ENCODE assay signal across 8 mouse cellular contexts in the genomic region with DNA sequence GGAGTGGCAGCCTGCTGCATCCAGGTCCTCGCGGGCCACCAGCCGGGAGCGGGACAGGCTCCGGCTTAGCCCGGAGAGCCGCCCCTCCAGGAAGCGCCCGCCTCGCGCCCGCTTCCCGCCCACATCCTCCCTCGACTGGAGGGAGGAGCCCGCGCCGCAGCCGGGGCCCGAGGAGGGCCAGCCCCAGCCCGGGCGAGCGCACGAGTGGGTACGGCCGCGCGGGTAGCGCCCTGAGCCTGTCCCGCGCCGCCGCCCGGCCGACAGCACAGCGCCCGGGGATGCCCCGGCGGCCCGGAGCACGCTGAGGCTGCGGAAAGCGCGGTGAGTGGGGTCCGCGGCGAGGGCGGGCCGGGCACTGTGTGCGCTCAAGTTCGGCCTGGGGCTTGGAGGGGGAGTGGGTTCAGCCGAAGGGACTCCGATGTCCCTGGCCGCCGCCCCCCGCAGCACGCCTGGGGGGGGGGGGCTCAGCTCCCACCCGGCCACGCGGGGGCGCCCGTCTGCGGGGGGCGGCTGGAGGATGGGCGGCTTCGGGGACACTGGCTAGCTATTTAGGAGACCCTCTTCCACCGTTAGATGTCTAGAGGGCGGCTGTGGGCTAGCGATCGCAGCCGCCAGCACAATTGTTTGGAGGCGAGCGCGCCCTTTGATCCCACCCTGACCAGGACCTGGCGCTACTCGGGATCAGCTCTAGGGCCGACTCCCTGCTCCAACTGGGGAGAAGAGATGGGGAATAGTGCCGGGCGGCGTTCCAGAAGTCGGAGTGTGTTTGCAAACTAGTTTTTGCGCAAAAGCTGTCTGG. TPM values are rescaled to one million over a fixed set of nuclear protein-coding genes. Genes with fewer than 3 reads are reported as not detected.
DNase-seq lines count a peak whose midpoint lies in the region; ATAC-seq and TF ChIP-seq lines count a peak whose summit lies in the region.

Cpne2 (plus strand) TSS at position 118 of the 799 bp plus-strand sequence.

- H3K9me3 ChIP-seq in hindbrain, embryonic 14.5 days (ENCODE audit: control insufficient read depth, low read length), result no peaks in the 10 kb centered on the region

- WGBS in hindbrain, embryonic 14.5 days, result under 1% methylated on average over 64 of the region's 81 CpGs

- peak within 1 kb of the TSS; percentile 69 for H3K9ac ChIP-seq in hindbrain, embryonic 14.5 days

- H3K4me1 ChIP-seq in hindbrain, embryonic 14.5 days (replicated peaks; ENCODE audit: control insufficient read depth, insufficient read depth, low read length), result peaks cover 21% of the 10 kb centered on the region

- peaks cover 26% of the 10 kb centered on the region for H3K27me3 ChIP-seq in hindbrain, embryonic 14.5 days (ENCODE audit: control insufficient read depth, insufficient read depth, low read length)

- no peaks in the 10 kb centered on the region for H3K36me3 ChIP-seq in hindbrain, embryonic 14.5 days (replicated peaks; ENCODE audit: control insufficient read depth, insufficient read depth)

- peak within 1 kb of the TSS; percentile 84 for H3K27ac ChIP-seq in gastrocnemius, adult 2 months
- H3K27ac ChIP-seq in hindbrain, embryonic 14.5 days, result 0 out of 2 replicates have a peak within 1 kb of the TSS, but pooled peaks have one; percentile 32

- peak within 1 kb of the TSS; percentile 89 for H3K4me3 ChIP-seq in gastrocnemius, adult 2 months
- peak within 1 kb of the TSS; percentile 51 for H3K4me3 ChIP-seq in hindbrain, embryonic 14.5 days (replicated peaks; ENCODE audit: low read length)

- H3K4me2 ChIP-seq in hindbrain, embryonic 14.5 days (replicated peaks), result peak within 1 kb of the TSS; percentile 95

- intact Hi-C loops in gastrocnemius, adult 2 months (cut with DNase I), result no loop called here

- peak; percentile 71 for TF ChIP-seq CTCF in gastrocnemius, adult 2 months (IDR thresholded peaks at IDR 0.05)

- peak; percentile 75 for ATAC-seq in hindbrain, embryonic 14.5 days (ENCODE audit: low FRiP score)

- peak; percentile 91 for DNase-seq in Muller cell, postnatal 12 days (ENCODE audit: inconsistent ontology term)
- peak; percentile 41 for DNase-seq in cerebellum, postnatal 14 days
- DNase-seq in gastrocnemius, adult 2 months, result peak; percentile 87
- DNase-seq in hindbrain, embryonic 14.5 days (ENCODE audit: low spot score), result no peak
- peak; percentile 57 to 66 for DNase-seq in layer of hippocampus, postnatal 36 days
- DNase-seq in lung, postnatal 36 days, result peak; percentile 73
- peak; percentile 69 for DNase-seq in retina, postnatal 1 day
- peak; percentile 63 for DNase-seq in urinary bladder, postnatal 14 days (ENCODE audit: low spot score)

RNA-seq across cellular contexts. Expression of gene Cpne2, which starts in this region (rescaled TPM):
- total RNA-seq in gastrocnemius, adult 2 months (2021), result 1 to 10 TPM; 4.9 to 6.9 TPM
- 21.6 and 21.8 TPM in 2 replicates for polyA plus RNA-seq in hindbrain, embryonic 14.5 days (2014; fragmentation: Nextera tagmentation; extraction: Ambion mirVana)
- 10 to 100 TPM; 37.8 to 44.4 TPM for total RNA-seq in layer of hippocampus, postnatal 36 days (2021)

Comparison
In these comparisons a context has a peak if more than half of its experiments do, and no peak if none do; other contexts are left out.
1. RNA of gene Cpne2 (total RNA-seq): 37.8 to 44.4 TPM in layer of hippocampus, postnatal 36 days; 4.9 to 6.9 TPM in gastrocnemius, adult 2 months; every median in the first group is over 4 times any median in the second.